Mouse (Mus musculus) brain, embryonic 14.5 days (tissue): Measurements from ENCODE around the gene Zc3h18. TPM values are rescaled to one million over a fixed set of nuclear protein-coding genes. Genes with fewer than 3 reads are reported as not detected.

Experiments
- DNase-seq: peaks from one replicate; pipeline ENCODE4 v3.0.0-alpha.2; 2011; ENCODE audit warnings: low read depth
- CTCF ChIP-seq: fragments of 200-500 bp; IDR thresholded peaks from 2 replicates; pipeline ENCODE4 v1.5.1; 2012; ENCODE audit warnings: inconsistent platforms, mild to moderate bottlenecking, moderate library complexity, borderline replicate concordance; ENCODE audit not compliant: insufficient read depth, insufficient read length; ENCODE audit errors: extremely low read depth
- POLR2A ChIP-seq: fragments of 200-500 bp; IDR thresholded peaks from 2 replicates; pipeline ENCODE4 v1.6.1; 2012; ENCODE audit warnings: mild to moderate bottlenecking, inconsistent platforms, borderline replicate concordance; ENCODE audit not compliant: poor library complexity, insufficient read depth, insufficient read length, severe bottlenecking; ENCODE audit errors: extremely low read depth
- polyA plus RNA-seq: library from polyadenylated mRNA; depleted of rRNA; stranded (reverse); fragments of >200 nt; gene quantifications from 2 replicates; pipeline ENCODE4 v1.2.3, GENCODE M21; 2012

The Zc3h18 gene
- polyA plus RNA-seq, 1 experiment: 51.8 TPM

- TF ChIP-seq POLR2A (no peak), CTCF (no peak)
- DNase-seq: peak; percentile 69
Measured at GRCm38 (mm10) chr8:122350309-122351089, 25.9 kb upstream of the Zc3h18 start.

DNA sequence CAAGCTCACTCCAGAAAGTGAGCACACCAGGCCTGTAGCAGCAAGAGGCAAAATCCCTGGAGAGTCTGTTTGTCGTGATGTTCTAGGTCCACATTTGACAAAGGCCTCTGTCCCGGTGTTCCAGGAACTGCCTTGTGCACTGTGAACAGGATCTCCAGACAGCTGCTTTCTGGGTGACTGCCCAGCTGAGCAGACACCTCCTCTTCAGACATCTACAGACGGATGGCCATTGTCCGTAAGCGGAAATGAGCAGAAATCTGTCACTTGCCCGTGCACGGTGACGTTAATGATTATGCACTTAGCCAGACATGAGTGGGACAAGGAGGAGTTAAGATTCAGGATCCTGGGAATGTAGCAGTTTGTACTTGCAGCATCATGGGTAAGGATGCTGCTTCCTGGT is 22.3 kb upstream of the Zc3h18 start:
- TF ChIP-seq CTCF (no peak), POLR2A (no peak)
- no peak for DNase-seq

- no peak for DNase-seq
- TF ChIP-seq CTCF (no peak), POLR2A (no peak)
Measured at GRCm38 (mm10) chr8:122355642-122356606, 20.5 kb upstream of the Zc3h18 start.

- no peak for DNase-seq
- TF ChIP-seq CTCF (no peak), POLR2A (no peak)
Measured at GRCm38 (mm10) chr8:122357202-122357601, 19.2 kb upstream of the Zc3h18 start.

DNA sequence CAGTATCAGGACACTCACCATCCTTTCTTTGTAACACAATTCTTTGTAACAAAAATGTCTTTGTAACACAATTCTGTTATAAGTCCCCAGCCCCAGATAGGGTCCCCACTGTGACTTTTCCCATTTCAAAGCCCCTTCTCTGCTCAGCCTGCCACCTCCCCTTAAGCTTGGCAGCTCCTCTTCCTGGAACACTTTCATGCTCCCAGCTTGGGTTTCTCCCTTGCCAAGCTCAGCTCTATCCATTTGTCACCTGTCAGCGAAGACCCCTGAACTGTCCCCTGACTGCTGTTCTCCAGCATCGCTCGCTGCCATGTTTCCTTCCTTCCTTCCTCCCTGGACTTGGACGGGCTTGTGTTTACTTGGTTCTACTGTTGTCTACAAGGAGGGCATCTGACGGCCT is 18.8 kb upstream of the Zc3h18 start:
- no peak for DNase-seq
- TF ChIP-seq POLR2A: no peak
- TF ChIP-seq CTCF: no peak

- no peak for DNase-seq
- TF ChIP-seq CTCF: no peak
- TF ChIP-seq POLR2A: no peak
Measured at GRCm38 (mm10) chr8:122359111-122359775, 17.2 kb upstream of the Zc3h18 start.

- no peak for TF ChIP-seq POLR2A
- TF ChIP-seq CTCF: no peak
Measured at GRCm38 (mm10) chr8:122360696-122361416, 15.6 kb upstream of the Zc3h18 start, which contains the start of gene Trhr2. TSS of gene Trhr2 (minus strand) at chr8:122360746.

DNA sequence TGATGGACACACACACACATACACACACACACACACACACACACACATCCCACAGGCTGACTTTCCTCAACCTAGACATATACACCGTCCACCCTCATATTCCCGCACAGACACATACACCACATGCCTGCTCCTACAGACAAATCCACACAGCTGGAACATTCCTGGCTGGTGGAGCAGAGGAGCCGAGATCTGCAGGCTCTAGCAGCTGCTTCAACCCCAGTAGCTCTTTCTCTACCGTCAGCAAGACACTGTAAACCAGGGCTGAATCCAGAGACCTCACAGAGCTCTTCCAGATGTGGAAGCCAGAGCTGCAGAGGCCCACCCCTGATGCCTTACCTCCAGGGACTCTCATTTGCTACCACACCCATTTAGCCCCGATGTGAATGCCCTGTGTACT is 14.1 kb upstream of the Zc3h18 start:
- TF ChIP-seq POLR2A: no peak
- no peak for TF ChIP-seq CTCF
- DNase-seq: no peak

More at GRCm38 (mm10) chr8:122360696-122361416, 15.6 kb upstream of the Zc3h18 start, which contains the start of gene Trhr2:
- no peak for DNase-seq

DNA sequence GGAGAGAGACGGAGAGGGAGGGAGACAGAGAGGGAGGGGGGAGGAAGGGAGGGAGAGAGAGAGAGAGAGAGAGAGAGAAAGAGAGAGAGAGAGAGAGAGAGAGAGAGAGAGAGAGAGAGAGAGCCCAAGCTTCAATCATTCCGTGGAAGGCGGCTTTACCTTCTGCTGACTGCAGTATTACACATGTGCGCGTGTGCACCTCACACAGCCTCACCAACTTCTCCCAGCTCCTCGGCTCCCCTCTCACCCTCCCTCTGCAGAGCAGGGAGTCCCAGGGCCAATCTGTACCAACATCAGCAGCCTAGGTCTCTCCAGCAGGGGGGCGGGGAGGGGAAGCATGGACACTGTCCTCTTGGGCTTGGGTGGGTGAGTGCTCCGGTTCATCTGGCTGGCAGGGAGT is 13.4 kb upstream of the Zc3h18 start:
- TF ChIP-seq CTCF (no peak), POLR2A (no peak)
- no peak for DNase-seq

- TF ChIP-seq POLR2A (no peak), CTCF (no peak)
Measured at GRCm38 (mm10) chr8:122368494-122368893, 7.9 kb upstream of the Zc3h18 start.

DNA sequence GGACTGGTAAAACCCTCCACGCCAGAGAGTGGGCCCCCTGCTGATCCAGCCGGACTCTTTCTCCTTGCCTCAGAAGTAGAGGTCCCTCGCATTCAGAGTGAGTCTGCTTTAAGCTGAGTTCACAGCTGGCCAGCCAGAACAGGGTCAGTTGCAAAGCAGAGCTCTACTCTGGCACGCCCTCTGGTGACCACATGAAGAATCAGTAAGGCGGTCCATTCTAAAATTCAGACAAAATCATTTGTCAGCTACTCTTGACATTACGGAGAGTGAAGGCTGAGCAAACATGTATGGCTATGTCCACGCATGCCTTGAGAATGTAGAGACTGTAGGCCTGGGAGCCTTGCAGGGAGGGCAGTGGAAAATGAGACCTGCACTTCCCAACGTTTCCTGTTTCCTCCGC is 6.7 kb upstream of the Zc3h18 start:
- peak; percentile 69 for DNase-seq
- TF ChIP-seq POLR2A: no peak
- TF ChIP-seq CTCF: peak; percentile 77; the same call in 1 of the 2 replicates

More at GRCm38 (mm10) chr8:122368494-122368893, 7.9 kb upstream of the Zc3h18 start:
- DNase-seq: no peak
